Mouse (Mus musculus): ENCODE measurements around the gene Zmym1. TPM values are rescaled to one million over a fixed set of nuclear protein-coding genes. Genes with fewer than 3 reads are reported as not detected.

Gene Zmym1
- polyA plus RNA-seq, 1 experiment from 2014 or later = 24.5 TPM

Other genes with a start within 250 kb of the Zmym1 start
- gene Zmym4, start 93.0 kb downstream of the Zmym1 start, polyA plus RNA-seq (2015; fragmentation: Nextera tagmentation; extraction: Ambion mirVana) = 23.2 and 25.5 TPM in 2 replicates
- gene Sfpq, start 39.8 kb downstream of the Zmym1 start, polyA plus RNA-seq (2015; fragmentation: Nextera tagmentation; extraction: Ambion mirVana) = 46.2 and 50.7 TPM in 2 replicates
- 30.6 and 35.0 TPM in 2 replicates for gene Zmym6, start 16.2 kb upstream of the Zmym1 start, polyA plus RNA-seq (2015; fragmentation: Nextera tagmentation; extraction: Ambion mirVana)
- 16.9 and 17.5 TPM in 2 replicates for gene Tmem35b, start 62.5 kb upstream of the Zmym1 start, polyA plus RNA-seq (2015; fragmentation: Nextera tagmentation; extraction: Ambion mirVana)
- 21.0 and 22.3 TPM in 2 replicates for gene Dlgap3, start 108.1 kb upstream of the Zmym1 start, polyA plus RNA-seq (2015; fragmentation: Nextera tagmentation; extraction: Ambion mirVana)
- 61.4 and 61.6 TPM in 2 replicates for gene Smim12, start 182.6 kb upstream of the Zmym1 start, polyA plus RNA-seq (2015; fragmentation: Nextera tagmentation; extraction: Ambion mirVana)